Mouse (Mus musculus) liver, adult 2 months (tissue): ENCODE data around the gene 1110051M20Rik.

Source experiments
- CTCF ChIP-seq: fragments of 200-500 bp; IDR thresholded peaks from 2 replicates; pipeline ENCODE4 v1.5.1; 2011; ENCODE audit warnings: low read depth, low read length, control low read depth
- POLR2A ChIP-seq: fragments of 200-500 bp; IDR thresholded peaks from 2 replicates; pipeline ENCODE4 v1.6.1; 2011; ENCODE audit warnings: low read length, control low read depth; ENCODE audit not compliant: insufficient read depth; ENCODE audit errors: extremely low read depth

DNA sequence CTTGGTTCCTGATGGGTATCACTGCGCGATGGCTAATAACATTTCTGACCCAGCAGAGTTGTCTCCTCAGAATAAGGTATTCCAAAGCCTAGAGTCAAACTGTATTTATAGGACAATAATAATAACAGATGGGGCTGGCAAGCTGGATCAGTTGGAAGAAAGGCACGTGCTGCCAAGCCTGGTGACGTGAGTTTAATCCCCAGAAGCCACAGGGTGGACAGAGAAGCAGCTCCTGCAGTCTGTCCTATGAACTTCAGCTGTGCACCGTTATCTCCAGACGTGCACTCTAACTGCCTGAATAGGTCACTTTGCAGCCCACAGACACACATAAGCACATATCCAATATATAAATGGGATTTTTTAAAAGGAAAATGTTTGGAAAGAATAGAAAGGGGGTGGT, 61.2 kb downstream of the 1110051M20Rik start:
- TF ChIP-seq POLR2A, result no peak
- no peak for TF ChIP-seq CTCF
